Mouse (Mus musculus): ENCODE measurements around the gene Cacna1c.

DNA sequence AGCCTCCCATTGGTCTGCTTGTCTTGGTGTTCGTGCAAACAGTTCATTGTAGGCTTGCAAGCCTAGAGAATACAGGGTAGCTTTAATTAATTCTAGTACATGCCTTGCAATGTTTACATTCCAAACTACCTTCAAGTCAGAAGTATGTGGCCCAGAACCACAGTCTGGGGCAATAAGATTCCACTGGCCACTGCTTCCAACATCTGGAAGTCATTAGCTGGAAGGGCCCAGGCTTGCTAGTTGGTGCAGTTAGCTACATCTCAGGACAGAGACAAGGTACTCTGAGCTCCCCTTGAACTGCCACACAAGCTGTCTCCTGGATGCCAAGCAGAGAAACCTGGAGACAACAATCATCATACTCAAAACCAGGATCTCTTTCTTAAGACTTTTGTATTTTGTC is 288.5 kb downstream of the Cacna1c start:
- no peak for TF ChIP-seq CTCF (conservative IDR thresholded peaks at IDR 0.05; ENCODE audit: low read length)
- no peak for TF ChIP-seq POU5F1 (IDR thresholded peaks at IDR 0.05; ENCODE audit: borderline replicate concordance, low read length)
